Mouse (Mus musculus) macrophage (primary cell): Measurements from ENCODE around the gene Asnsd1. TPM values are rescaled to one million over a fixed set of nuclear protein-coding genes. Genes with fewer than 3 reads are reported as not detected.

Experiments used
- H3K27ac ChIP-seq: fragments of 350-480 bp; formaldehyde crosslinking; 2 replicates; pipeline ENCODE4 v1.9.0; 2021
- H3K36me3 ChIP-seq: fragments of 350-480 bp; formaldehyde crosslinking; 2 replicates; pipeline ENCODE4 v1.9.0; 2021; ENCODE audit errors: inconsistent target
- H3K4me3 ChIP-seq: fragments of 350-480 bp; formaldehyde crosslinking; 2 replicates; pipeline ENCODE4 v1.9.0; 2021; ENCODE audit errors: inconsistent target
- H3K79me2 ChIP-seq: fragments of 350-480 bp; formaldehyde crosslinking; 2 replicates; pipeline ENCODE4 v1.9.0; 2021; ENCODE audit errors: inconsistent target
- WGBS: methylation state at CpG from one replicate; pipeline ENCODE4 v1.1.7; 2026; ENCODE audit warnings: inconsistent platforms; ENCODE audit not compliant: missing documents; 5-methylcytosine and 5-hydroxymethylcytosine counted together
- polyA plus RNA-seq: library from polyadenylated mRNA; stranded (reverse); fragments of 250-400 nt; gene quantifications from 3 replicates; pipeline ENCODE4 v1.2.4, GENCODE M21; 2018; ENCODE audit warnings: inconsistent platforms

The Asnsd1 gene
- polyA plus RNA-seq, 1 experiment from 2014 or later: 51.4 TPM

GRCm38 (mm10) chr1:53321662-53322344 is 30.7 kb downstream of the Asnsd1 start:
- H3K79me2 ChIP-seq: no peaks in the 10 kb centered on the region
- H3K4me3 ChIP-seq: no peak overlapping the region
- H3K27ac ChIP-seq: no peak overlapping the region
- 98% methylated on average over 4 of the region's 4 CpGs for WGBS
- no peaks in the 10 kb centered on the region for H3K36me3 ChIP-seq

- Histone ChIP-seq H3K79me2 (no peaks in the 10 kb centered on the region), H3K27ac (peak within 1 kb of the TSS; percentile 49), H3K4me3 (peak within 1 kb of the TSS; percentile 81), H3K36me3 (no peaks in the 10 kb centered on the region)
- WGBS: 3% methylated on average over 27 of the region's 27 CpGs
Observed at GRCm38 (mm10) chr1:53312989-53313967, 39.3 kb downstream of the Asnsd1 start, which contains the start of gene Osgepl1. TSS of gene Osgepl1 (plus strand) at chr1:53313624.

- H3K27ac ChIP-seq: no peak overlapping the region
- H3K4me3 ChIP-seq: no peak overlapping the region
- peaks cover 13% of the 10 kb centered on the region; the same call in 1 of the 2 replicates for H3K36me3 ChIP-seq
- H3K79me2 ChIP-seq: peaks cover 11% of the 10 kb centered on the region; the same call in 1 of the 2 replicates
- WGBS: 87% methylated on average over 4 of the region's 4 CpGs
Observed at GRCm38 (mm10) chr1:53300506-53300905, 52.0 kb downstream of the Asnsd1 start.

- H3K79me2 ChIP-seq: peaks cover 11% of the 10 kb centered on the region; the same call in 1 of the 2 replicates
- peak within 1 kb of the TSS; percentile 62 for H3K4me3 ChIP-seq
- H3K27ac ChIP-seq: no peak within 1 kb of the TSS
- WGBS: under 1% methylated on average over 61 of the region's 66 CpGs
- 0 out of 2 replicates have a peak, but pooled peaks cover 4% of the 10 kb centered on the region for H3K36me3 ChIP-seq
Observed at GRCm38 (mm10) chr1:53296581-53297383, 55.8 kb downstream of the Asnsd1 start, which contains the start of the genes Pms1, Ormdl1 and Gm28778. TSS of gene Pms1 (minus strand) at chr1:53297018. TSS of gene Ormdl1 (plus strand) at chr1:53297095. TSS of gene Gm28778 (plus strand) at chr1:53297111.

Other genes with a start within 250 kb of the Asnsd1 start
- not detected in 3 replicates for gene 1700019A02Rik, start 165.1 kb downstream of the Asnsd1 start, polyA plus RNA-seq
- gene Pms1, start 55.7 kb downstream of the Asnsd1 start, polyA plus RNA-seq: 3.2 to 5.4 TPM (median 5.1 TPM) in 3 replicates
- 24.8 to 32.7 TPM (median 30.6 TPM) in 3 replicates for gene Ormdl1, start 55.7 kb downstream of the Asnsd1 start, polyA plus RNA-seq
- 0.48 TPM in 1 of 3 replicates, not detected in the others for gene Gm28778, start 55.6 kb downstream of the Asnsd1 start, polyA plus RNA-seq
- 3.2 to 5.5 TPM (median 3.5 TPM) in 3 replicates for gene Osgepl1, start 39.1 kb downstream of the Asnsd1 start, polyA plus RNA-seq
- 292 TPM in 1 of 3 replicates, not detected in the others for gene Asdurf, start 133 bp downstream of the Asnsd1 start, polyA plus RNA-seq
- not detected in 3 replicates for gene Gm28551, start 85 bp downstream of the Asnsd1 start, polyA plus RNA-seq